22 mouse cellular contexts compared by ENCODE assay signal in genomic region chr15:3877506-3877905, GRCm38 (mm10).
DNase-seq lines count a peak whose midpoint lies in the region.
"Had no signal": no experiment of that assay in that cellular context is flagged by ENCODE, and none has a peak within 500 bp of the region (broad histone marks: within the 10 kb centered on the region; RNA-seq: fewer than 3 reads in every experiment).

No protein-coding gene starts in this region.

- H3K27ac ChIP-seq in brown adipose tissue, adult 24 weeks (replicated peaks; ENCODE audit: low read depth, low read length), result peak overlapping the region; percentile 90
- H3K27ac ChIP-seq: embryonic facial prominence, embryonic 13.5 days; forebrain, embryonic 12.5 days; gastrocnemius, adult 2 months; heart, embryonic 15.5 days; hindbrain, embryonic 13.5 days; hindbrain, postnatal 0 days had no signal

- DNase-seq in Muller cell, postnatal 12 days (ENCODE audit: inconsistent ontology term), result peak; percentile 13
- peak; percentile 5 for DNase-seq in embryo, embryonic 9.5 days (ENCODE audit: extremely low spot score)
- DNase-seq in mesoderm, embryonic 11.5 days (ENCODE audit: low read depth, low spot score), result peak; percentile 13
- no peak for DNase-seq in frontal cortex, postnatal 25 days (ENCODE audit: low spot score in 2 of 2)
- DNase-seq in thymus, postnatal 0 days (ENCODE audit: low spot score), result no peak
- DNase-seq in gastrocnemius, postnatal 36 days, result no peak
- DNase-seq: adrenal gland, postnatal 36 days; B cell, adult 2 months; cerebellum, adult 11 months; cerebellum, adult 8-10 months; cerebellum, postnatal 14 days; gastrocnemius, adult 2 months; gastrocnemius, postnatal 25 days; heart, adult 11 months; heart, postnatal 14 days; kidney, adult 11 months had no signal

- intact Hi-C loops in gastrocnemius, postnatal 36 days (cut with DNase I), result no loop called here

- no peak overlapping the region for H3K4me3 ChIP-seq in brown adipose tissue, adult 24 weeks (ENCODE audit: insufficient read depth, low read depth, low read length)
- H3K4me3 ChIP-seq: embryonic facial prominence, embryonic 13.5 days; forebrain, embryonic 12.5 days; gastrocnemius, adult 2 months; heart, embryonic 15.5 days; hindbrain, embryonic 13.5 days had no signal

- no peaks in the 10 kb centered on the region for H3K4me1 ChIP-seq in brown adipose tissue, adult 24 weeks (ENCODE audit: control insufficient read depth, insufficient read depth, insufficient read length, low read length)
- H3K4me1 ChIP-seq: forebrain, embryonic 12.5 days; heart, embryonic 15.5 days; hindbrain, embryonic 13.5 days had no signal

Comparison
In these comparisons a context has a peak if more than half of its experiments do, and no peak if none do; other contexts are left out.
1. DNase-seq: peak in Muller cell, postnatal 12 days (single experiment), embryo, embryonic 9.5 days (single experiment) and mesoderm, embryonic 11.5 days (single experiment); none in frontal cortex, postnatal 25 days (0 of 2), thymus, postnatal 0 days (single experiment) and gastrocnemius, postnatal 36 days (0 of 2).